Mouse (Mus musculus) limb, embryonic 15.5 days (tissue): ENCODE results near the gene Slc29a1. TPM values are rescaled to one million over a fixed set of nuclear protein-coding genes. Genes with fewer than 3 reads are reported as not detected.
A peak's percentile ranks its signal among the peaks of the same experiment; 100 is the strongest.

Source experiments
- ATAC-seq: fragments of 200-750 bp; cut with Nextera tagmentation; 2 replicates; pipeline ENCODE4 v1.8.0; 2017; ENCODE audit warnings: low read depth, moderate TSS enrichment; ENCODE audit not compliant: insufficient number of reproducible peaks, low FRiP score, low TSS enrichment
- H3K27ac ChIP-seq: fragments of 300-500 bp; sonication (generic); 2 replicates; pipeline ENCODE4 v1.5.1; 2015; ENCODE audit warnings: moderate library complexity, mild to moderate bottlenecking, inconsistent platforms
- H3K27me3 ChIP-seq: fragments of 300-500 bp; sonication (generic); 2 replicates; pipeline ENCODE4 v1.6.1; 2015; ENCODE audit warnings: inconsistent platforms
- H3K36me3 ChIP-seq: fragments of 300-500 bp; sonication (generic); 2 replicates; pipeline ENCODE4 v1.6.1; 2015; ENCODE audit warnings: inconsistent platforms
- H3K4me1 ChIP-seq: fragments of 300-500 bp; sonication (generic); 2 replicates; pipeline ENCODE4 v1.6.1; 2015; ENCODE audit warnings: inconsistent platforms
- H3K4me2 ChIP-seq: fragments of 300-500 bp; sonication (generic); 2 replicates; pipeline ENCODE4 v1.6.1; 2015; ENCODE audit warnings: mild to moderate bottlenecking, inconsistent platforms
- H3K4me3 ChIP-seq: fragments of 300-500 bp; sonication (generic); 2 replicates; pipeline ENCODE4 v1.5.1; 2015; ENCODE audit warnings: mild to moderate bottlenecking, inconsistent platforms
- H3K9ac ChIP-seq: fragments of 300-500 bp; sonication (generic); 2 replicates; pipeline ENCODE4 v1.6.1; 2015; ENCODE audit warnings: inconsistent platforms
- H3K9me3 ChIP-seq: fragments of 300-500 bp; sonication (generic); 2 replicates; pipeline ENCODE4 v1.6.1; 2016; ENCODE audit warnings: inconsistent platforms
- WGBS: fragments of 180-500 bp; shearing (Covaris S2); methylation state at CpG from one replicate; pipeline ENCODE4 v1.1.7; 2015; 5-methylcytosine and 5-hydroxymethylcytosine counted together
- polyA plus RNA-seq: library from polyadenylated mRNA; unstranded; fragments of >200 nt; fragmentation: Nextera tagmentation; extraction: Ambion mirVana; gene quantifications from 2 replicates; pipeline ENCODE4 v1.2.1, GENCODE M21; 2015

Gene Slc29a1
- polyA plus RNA-seq, 1 experiment from 2014 or later, result 120 TPM

DNA sequence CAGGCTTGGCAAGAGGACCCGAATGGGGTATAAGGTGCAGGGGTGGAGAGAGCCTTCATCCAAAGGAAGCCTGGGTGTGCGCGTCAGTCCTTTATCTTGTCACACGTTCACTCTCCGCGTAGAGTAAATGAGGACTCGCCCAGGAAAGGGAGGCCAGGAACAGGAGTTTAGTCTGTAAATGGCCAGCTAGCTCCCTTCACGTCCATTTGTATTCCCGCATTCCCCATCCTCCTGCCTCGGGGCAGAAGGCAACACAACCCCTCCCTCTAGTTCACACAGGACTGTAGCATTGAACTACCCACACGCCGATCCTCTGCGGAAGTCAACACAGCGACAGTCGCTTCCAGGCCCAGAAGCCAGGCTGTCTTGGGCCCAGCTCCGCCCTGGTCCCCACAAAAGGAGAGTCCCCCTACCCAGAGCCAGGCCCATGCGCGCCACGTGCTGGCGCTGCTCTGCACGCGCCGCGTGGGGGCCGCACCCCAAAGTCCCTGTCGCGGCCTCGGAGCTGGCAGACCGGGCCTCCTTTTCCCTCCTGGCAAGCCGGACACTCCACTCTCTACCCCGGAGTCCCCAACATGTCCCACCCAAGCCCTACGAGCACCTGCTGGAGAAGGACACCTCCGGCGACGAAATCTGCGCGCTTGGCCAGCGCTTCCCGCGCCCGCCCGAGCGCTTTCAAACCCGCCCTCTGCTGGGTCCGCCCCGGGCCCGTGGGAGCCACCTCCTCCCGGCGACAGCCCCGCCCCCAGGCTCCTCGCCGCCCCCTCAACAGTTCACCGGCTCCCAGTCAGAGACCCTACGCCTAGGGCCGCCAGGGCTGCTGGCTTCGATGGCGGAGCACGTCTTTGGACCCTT is 4.3 kb downstream of the Slc29a1 start:
- Histone ChIP-seq H3K36me3 (peaks cover 2% of the 10 kb centered on the region; the same call in 1 of the 2 replicates), H3K27ac (peak overlapping the region; percentile 84), H3K4me3 (peak overlapping the region; percentile 57), H3K9ac (peak overlapping the region; percentile 39), H3K4me2 (peak overlapping the region; percentile 98), H3K4me1 (peaks cover 81% of the 10 kb centered on the region), H3K27me3 (peaks cover 6% of the 10 kb centered on the region), H3K9me3 (no peaks in the 10 kb centered on the region)
- 2% methylated on average over 58 of the region's 58 CpGs for WGBS
- ATAC-seq, result peak; percentile 67

- WGBS, result 56% methylated on average over 8 of the region's 8 CpGs
- Histone ChIP-seq H3K4me1 (peaks cover 74% of the 10 kb centered on the region), H3K27ac (no peak overlapping the region), H3K9ac (0 out of 2 replicates have a peak overlapping the region, but pooled peaks have one; percentile 7), H3K36me3 (peaks cover 11% of the 10 kb centered on the region), H3K4me2 (peak overlapping the region; percentile 98), H3K27me3 (no peaks in the 10 kb centered on the region), H3K4me3 (peak overlapping the region; percentile 57), H3K9me3 (no peaks in the 10 kb centered on the region)
- no peak for ATAC-seq
These were observed 5.2 kb downstream of the Slc29a1 start for GRCm38 (mm10) chr17:45594195-45594594.

- H3K27me3 ChIP-seq, result no peaks in the 10 kb centered on the region
- no peaks in the 10 kb centered on the region for H3K9me3 ChIP-seq
- H3K4me2 ChIP-seq, result peak overlapping the region; percentile 98
- 42% methylated on average over 8 of the region's 8 CpGs for WGBS
- H3K27ac ChIP-seq, result peak overlapping the region; percentile 77
- no peak for ATAC-seq
- H3K9ac ChIP-seq, result no peak overlapping the region
- H3K36me3 ChIP-seq, result peaks cover 18% of the 10 kb centered on the region
- H3K4me3 ChIP-seq, result peak overlapping the region; percentile 57; the same call in 1 of the 2 replicates
- H3K4me1 ChIP-seq, result peaks cover 72% of the 10 kb centered on the region
These were observed 5.9 kb downstream of the Slc29a1 start for GRCm38 (mm10) chr17:45593479-45593878.

DNA sequence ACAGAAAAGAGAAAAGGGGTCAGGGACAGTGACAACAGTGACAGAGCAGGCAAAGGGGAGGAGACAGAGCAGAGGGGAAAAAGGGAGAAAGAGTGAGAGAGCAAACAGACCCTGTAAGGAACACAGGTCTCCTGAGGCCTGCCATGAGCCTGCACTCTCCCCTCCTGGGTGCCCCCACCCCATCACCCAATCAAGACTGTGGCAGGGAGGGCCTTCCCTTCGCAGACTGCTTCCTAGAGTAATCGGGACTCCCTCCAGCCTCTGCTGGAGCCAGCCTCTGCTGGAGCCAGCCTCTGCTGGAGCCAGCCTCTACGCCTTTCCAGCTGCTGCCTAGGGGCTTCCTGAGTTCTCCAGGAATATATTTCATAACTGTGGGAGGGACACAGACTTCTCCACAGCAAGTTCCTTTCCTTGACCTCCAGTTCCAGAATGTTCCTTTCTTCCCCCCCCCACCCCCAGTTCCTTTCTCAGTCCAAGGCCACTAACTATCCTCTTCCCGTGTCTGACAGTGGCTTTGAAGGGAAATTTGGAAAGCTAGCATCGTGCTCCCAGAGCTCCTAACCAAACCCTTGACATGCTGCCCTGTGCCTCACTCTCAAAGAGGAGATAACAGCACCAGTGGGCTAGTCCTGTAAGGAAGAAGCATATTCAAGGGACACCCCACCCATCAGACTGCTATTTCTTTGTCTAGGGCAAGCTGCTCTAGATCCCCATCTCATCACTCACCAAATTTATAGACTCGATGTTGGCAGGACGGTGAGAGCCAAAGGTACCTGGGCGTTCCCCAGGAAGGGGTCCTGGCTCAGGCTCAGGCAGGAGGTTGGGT is 6.6 kb downstream of the Slc29a1 start:
- 38% methylated on average over 8 of the region's 8 CpGs for WGBS
- H3K4me3 ChIP-seq, result peak overlapping the region; percentile 21
- H3K9me3 ChIP-seq, result no peaks in the 10 kb centered on the region
- no peak for ATAC-seq
- no peaks in the 10 kb centered on the region for H3K27me3 ChIP-seq
- H3K9ac ChIP-seq, result no peak overlapping the region
- H3K4me2 ChIP-seq, result peak overlapping the region; percentile 98
- H3K36me3 ChIP-seq, result peaks cover 23% of the 10 kb centered on the region
- peaks cover 72% of the 10 kb centered on the region for H3K4me1 ChIP-seq
- peak overlapping the region; percentile 77 for H3K27ac ChIP-seq

GRCm38 (mm10) chr17:45591701-45592605 is 7.5 kb downstream of the Slc29a1 start:
- Histone ChIP-seq H3K9ac (no peak overlapping the region), H3K27ac (peak overlapping the region; percentile 77), H3K4me3 (peak overlapping the region; percentile 21)

GRCm38 (mm10) chr17:45590410-45590809 is 9.0 kb downstream of the Slc29a1 start:
- Histone ChIP-seq H3K27ac (no peak overlapping the region), H3K4me1 (peaks cover 61% of the 10 kb centered on the region), H3K9me3 (no peaks in the 10 kb centered on the region), H3K4me3 (no peak overlapping the region), H3K27me3 (no peaks in the 10 kb centered on the region), H3K9ac (no peak overlapping the region), H3K4me2 (no peak overlapping the region), H3K36me3 (peaks cover 43% of the 10 kb centered on the region)
- no peak for ATAC-seq
- WGBS, result 64% methylated on average over 6 of the region's 6 CpGs

More at GRCm38 (mm10) chr17:45591701-45592605, 7.5 kb downstream of the Slc29a1 start:
- no peak for ATAC-seq
- Histone ChIP-seq H3K4me2 (peak overlapping the region; percentile 98), H3K36me3 (peaks cover 29% of the 10 kb centered on the region), H3K9me3 (no peaks in the 10 kb centered on the region), H3K27me3 (no peaks in the 10 kb centered on the region), H3K4me1 (peaks cover 69% of the 10 kb centered on the region)
- WGBS, result 45% methylated on average over 16 of the region's 16 CpGs

- Histone ChIP-seq H3K36me3 (peaks cover 43% of the 10 kb centered on the region), H3K4me1 (peaks cover 61% of the 10 kb centered on the region), H3K27me3 (no peaks in the 10 kb centered on the region), H3K27ac (no peak overlapping the region), H3K4me2 (no peak overlapping the region), H3K4me3 (no peak overlapping the region), H3K9ac (no peak overlapping the region), H3K9me3 (no peaks in the 10 kb centered on the region)
- 89% methylated on average over 8 of the region's 8 CpGs for WGBS
- no peak for ATAC-seq
These were observed 9.6 kb downstream of the Slc29a1 start for GRCm38 (mm10) chr17:45589844-45590243.

DNA sequence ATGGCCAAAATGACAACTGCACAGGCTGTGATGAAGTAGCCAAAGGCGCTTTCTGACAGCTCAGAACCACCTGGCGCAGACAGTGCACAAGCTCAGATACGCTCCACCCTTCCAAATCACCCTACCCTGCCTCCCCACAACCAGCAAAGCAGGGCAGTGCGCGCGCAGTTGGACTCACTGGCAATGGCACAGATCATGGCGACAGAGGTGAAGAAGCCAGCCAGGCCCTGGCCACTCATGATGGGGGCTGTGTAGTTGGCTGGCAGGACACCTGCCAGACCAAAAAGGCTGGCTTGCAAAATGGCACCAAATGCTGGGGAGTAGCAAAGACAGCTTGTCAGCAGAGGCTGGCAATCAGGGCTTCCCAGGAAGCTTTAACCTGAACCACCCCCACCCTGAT is 10.2 kb downstream of the Slc29a1 start:
- peaks cover 43% of the 10 kb centered on the region for H3K36me3 ChIP-seq
- H3K9ac ChIP-seq, result no peak overlapping the region
- ATAC-seq, result no peak
- 96% methylated on average over 7 of the region's 7 CpGs for WGBS
- peaks cover 61% of the 10 kb centered on the region for H3K4me1 ChIP-seq
- no peak overlapping the region for H3K4me2 ChIP-seq
- H3K9me3 ChIP-seq, result no peaks in the 10 kb centered on the region
- no peak overlapping the region for H3K27ac ChIP-seq
- H3K4me3 ChIP-seq, result no peak overlapping the region
- no peaks in the 10 kb centered on the region for H3K27me3 ChIP-seq

DNA sequence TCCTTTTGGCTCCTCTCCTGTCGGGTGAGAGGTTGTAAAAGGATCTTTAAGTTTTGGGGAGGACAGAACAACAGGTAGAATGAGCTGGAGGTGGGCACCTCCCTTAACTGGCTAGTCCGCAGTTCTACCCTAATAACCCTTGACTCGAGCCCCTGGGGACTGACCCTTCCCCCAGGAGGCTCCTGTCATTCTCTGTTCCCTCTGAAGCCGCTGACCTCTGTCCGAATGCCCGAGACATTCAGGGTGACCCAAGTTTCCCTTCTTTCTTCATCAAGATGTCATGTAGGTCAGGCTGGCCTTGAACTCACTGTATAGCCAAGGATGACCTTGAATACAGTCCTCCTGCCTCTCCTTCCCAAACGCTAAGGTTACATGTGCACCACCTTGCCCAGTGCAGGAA is 11.0 kb downstream of the Slc29a1 start:
- H3K9me3 ChIP-seq, result no peaks in the 10 kb centered on the region
- H3K27ac ChIP-seq, result no peak overlapping the region
- WGBS, result 89% methylated on average over 6 of the region's 7 CpGs
- no peak for ATAC-seq
- H3K4me1 ChIP-seq, result peaks cover 60% of the 10 kb centered on the region
- no peaks in the 10 kb centered on the region for H3K27me3 ChIP-seq
- H3K4me2 ChIP-seq, result no peak overlapping the region
- peaks cover 43% of the 10 kb centered on the region for H3K36me3 ChIP-seq
- no peak overlapping the region for H3K4me3 ChIP-seq
- no peak overlapping the region for H3K9ac ChIP-seq

GRCm38 (mm10) chr17:45586449-45586837 is 13.0 kb downstream of the Slc29a1 start:
- no peak for ATAC-seq
- no peak overlapping the region for H3K27ac ChIP-seq
- WGBS, result 94% methylated on average over 3 of the region's 3 CpGs

GRCm38 (mm10) chr17:45585725-45586448 is 13.5 kb downstream of the Slc29a1 start:
- no peak for ATAC-seq
- 78% methylated on average over 23 of the region's 23 CpGs for WGBS
- Histone ChIP-seq H3K4me1 (peaks cover 46% of the 10 kb centered on the region), H3K27ac (peak overlapping the region; percentile 89), H3K4me3 (no peak overlapping the region), H3K4me2 (no peak overlapping the region), H3K27me3 (no peaks in the 10 kb centered on the region), H3K36me3 (peaks cover 43% of the 10 kb centered on the region), H3K9ac (no peak overlapping the region), H3K9me3 (no peaks in the 10 kb centered on the region)

More at GRCm38 (mm10) chr17:45586449-45586837, 13.0 kb downstream of the Slc29a1 start:
- Histone ChIP-seq H3K4me3 (no peak overlapping the region), H3K9me3 (no peaks in the 10 kb centered on the region), H3K4me1 (peaks cover 48% of the 10 kb centered on the region), H3K9ac (no peak overlapping the region), H3K27me3 (no peaks in the 10 kb centered on the region), H3K36me3 (peaks cover 43% of the 10 kb centered on the region), H3K4me2 (no peak overlapping the region)
